Mouse (Mus musculus): ENCODE results near the gene Cldn7. TPM values are rescaled to one million over a fixed set of nuclear protein-coding genes. Genes with fewer than 3 reads are reported as not detected.
"Not testable (repeated sequence)": the region's sequence is repeated elsewhere in the genome, so short reads cannot be mapped to it uniquely, and the experiment has no call there.

The Cldn7 gene
- 0.32 and 0.47 TPM in 2 replicates for polyA plus RNA-seq (2014; fragmentation: Nextera tagmentation; extraction: Ambion mirVana)

DNA sequence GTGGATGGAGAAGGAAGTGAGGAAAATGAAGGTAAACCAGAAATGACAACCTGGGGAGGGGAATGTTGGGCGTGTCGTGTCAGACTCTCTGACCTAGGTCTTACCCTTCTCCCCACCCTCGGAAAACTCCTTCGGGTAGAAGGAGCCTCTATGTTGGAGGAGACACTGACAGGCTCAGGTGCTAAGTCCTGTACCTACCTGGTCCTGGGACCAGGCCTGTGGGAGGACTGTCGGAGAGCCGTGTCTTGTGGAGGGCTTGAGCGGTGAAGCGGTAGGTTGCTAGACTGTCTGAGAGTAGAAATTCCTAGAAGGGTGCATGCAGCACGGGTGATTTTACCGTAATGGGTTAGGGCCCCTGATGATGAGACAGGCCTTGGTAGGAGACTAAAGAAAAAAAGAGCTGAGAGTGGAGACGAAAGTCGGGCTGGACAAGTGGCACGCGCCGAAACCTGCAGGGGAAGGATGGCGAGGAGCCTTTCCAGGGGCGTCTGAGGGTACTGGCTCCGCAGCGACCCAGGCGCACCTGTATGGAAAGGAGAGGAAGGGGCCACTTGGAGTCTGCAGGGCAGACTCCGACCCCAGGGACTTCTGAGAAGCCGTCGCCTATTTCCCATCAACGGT, at the start of gene Cldn7:
Gene Cldn7, plus strand, starts transcription at position 130 of the 621 bp plus-strand sequence.
- DNase-seq (ENCODE audit: low spot score): no peak
- Histone ChIP-seq H3K36me3 (replicated peaks; ENCODE audit: control insufficient read depth, insufficient read depth) (peaks cover 19% of the 10 kb centered on the region), H3K9me3 (ENCODE audit: control insufficient read depth, low read length) (no peaks in the 10 kb centered on the region), H3K9ac (no peak within 1 kb of the TSS), H3K4me1 (replicated peaks; ENCODE audit: control insufficient read depth, insufficient read depth, low read length) (0 out of 2 replicates have a peak, but pooled peaks cover 7% of the 10 kb centered on the region), H3K27ac (no peak within 1 kb of the TSS), H3K4me2 (replicated peaks) (no peak within 1 kb of the TSS), H3K27me3 (ENCODE audit: control insufficient read depth, insufficient read depth, low read length) (peaks cover 78% of the 10 kb centered on the region), H3K4me3 (replicated peaks; ENCODE audit: low read length) (no peak within 1 kb of the TSS; the same call in 1 of the 2 replicates)
- whole genome bisulfite sequencing: 12% methylated on average over 24 of the region's 24 CpGs
- ATAC-seq (ENCODE audit: low FRiP score): no peak

DNA sequence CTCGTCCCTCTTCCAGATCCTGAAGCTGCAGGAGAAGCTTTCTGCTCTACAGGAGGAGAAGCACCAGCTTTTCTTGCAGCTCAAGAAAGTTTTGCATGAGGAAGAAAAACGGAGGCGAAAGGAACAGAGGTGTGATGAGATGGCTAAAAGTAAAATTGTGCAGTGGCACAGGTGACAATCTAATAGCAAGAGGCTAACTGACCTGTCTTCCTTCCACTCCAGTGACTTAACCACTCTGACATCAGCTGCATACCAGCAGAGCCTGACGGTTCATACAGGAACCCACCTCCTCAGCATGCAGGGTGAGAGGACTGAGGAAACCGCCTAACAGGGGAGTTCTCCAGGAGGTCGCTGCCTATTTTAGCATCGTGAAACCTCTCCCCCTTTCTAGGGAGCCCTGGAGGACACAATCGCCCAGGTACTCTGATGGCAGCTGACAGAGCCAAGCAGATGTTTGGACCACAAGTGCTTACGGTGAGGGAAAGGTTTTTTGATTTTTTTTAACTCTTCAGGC, 49.6 kb upstream of the Cldn7 start:
- peaks cover 82% of the 10 kb centered on the region for H3K36me3 ChIP-seq (replicated peaks; ENCODE audit: control insufficient read depth, insufficient read depth)
- no peak overlapping the region for H3K27ac ChIP-seq
- H3K4me1 ChIP-seq (replicated peaks; ENCODE audit: control insufficient read depth, insufficient read depth, low read length): peaks cover 32% of the 10 kb centered on the region

DNA sequence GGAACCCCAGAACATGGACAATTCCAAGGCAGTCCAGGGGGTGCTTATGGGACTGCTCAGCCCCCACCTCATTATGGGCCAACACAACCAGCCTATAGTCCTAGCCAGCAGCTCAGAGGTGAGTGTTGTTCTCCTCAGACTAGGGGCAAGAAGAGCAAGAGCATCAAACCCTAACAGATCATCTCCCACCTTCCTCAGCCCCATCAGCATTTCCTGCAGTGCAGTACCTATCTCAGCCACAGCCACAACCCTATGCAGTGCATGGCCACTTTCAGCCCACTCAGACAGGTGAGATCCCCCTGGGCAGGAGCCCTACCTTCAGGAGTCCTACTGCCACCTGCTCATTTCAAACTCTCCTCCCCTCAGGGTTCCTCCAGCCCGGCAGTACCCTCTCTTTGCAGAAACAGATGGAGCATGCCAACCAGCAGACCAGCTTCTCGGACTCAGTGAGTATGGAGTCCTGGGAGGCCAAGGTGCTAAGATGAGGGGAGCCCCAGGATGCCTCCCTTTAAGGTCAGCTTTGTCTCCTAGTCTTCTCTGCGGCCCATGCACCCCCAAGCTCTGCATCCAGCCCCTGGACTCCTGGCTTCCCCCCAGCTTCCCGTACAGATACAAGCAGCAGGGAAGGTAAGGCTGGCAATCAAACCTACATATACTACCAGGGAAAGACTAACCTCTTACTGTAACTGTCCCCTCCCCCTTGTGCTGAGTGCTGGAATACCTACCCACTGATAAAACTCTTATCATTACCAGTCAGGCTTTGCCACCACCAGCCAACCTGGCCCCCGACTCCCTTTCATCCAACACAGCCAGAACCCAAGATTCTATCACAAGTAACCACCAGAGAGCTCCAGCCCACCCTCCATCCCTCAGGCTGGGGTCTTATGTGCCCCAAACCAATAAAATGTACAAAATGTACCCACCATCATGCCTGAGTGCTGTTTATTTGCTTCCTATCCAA, 48.6 kb upstream of the Cldn7 start:
- H3K4me2 ChIP-seq (replicated peaks): peak overlapping the region; percentile 100; the same call in 1 of the 2 replicates
- no peak overlapping the region for H3K27ac ChIP-seq
- peaks cover 72% of the 10 kb centered on the region for H3K36me3 ChIP-seq (replicated peaks; ENCODE audit: control insufficient read depth, insufficient read depth)
- no peak for DNase-seq (ENCODE audit: low spot score)
- peaks cover 34% of the 10 kb centered on the region for H3K4me1 ChIP-seq (replicated peaks; ENCODE audit: control insufficient read depth, insufficient read depth, low read length)
- no peaks in the 10 kb centered on the region for H3K27me3 ChIP-seq (ENCODE audit: control insufficient read depth, insufficient read depth, low read length)
- H3K9ac ChIP-seq: no peak overlapping the region
- ATAC-seq (ENCODE audit: low FRiP score): no peak
- WGBS: 70% methylated on average over 5 of the region's 5 CpGs
- H3K4me3 ChIP-seq (replicated peaks; ENCODE audit: low read length): peak overlapping the region; percentile 78; the same call in 1 of the 2 replicates
- H3K9me3 ChIP-seq (ENCODE audit: control insufficient read depth, low read length): no peaks in the 10 kb centered on the region

More for the DNA sequence above, 49.6 kb upstream of the Cldn7 start:
- DNase-seq (ENCODE audit: low spot score) (no peak), ATAC-seq (ENCODE audit: low FRiP score) (no peak)
- Histone ChIP-seq H3K4me2 (replicated peaks) (peak overlapping the region; percentile 100), H3K27me3 (ENCODE audit: control insufficient read depth, insufficient read depth, low read length) (no peaks in the 10 kb centered on the region), H3K9me3 (ENCODE audit: control insufficient read depth, low read length) (no peaks in the 10 kb centered on the region), H3K9ac (peak overlapping the region; percentile 84; the same call in 1 of the 2 replicates), H3K4me3 (replicated peaks; ENCODE audit: low read length) (peak overlapping the region; percentile 78)
- 45% methylated on average over 9 of the region's 9 CpGs for WGBS

DNA sequence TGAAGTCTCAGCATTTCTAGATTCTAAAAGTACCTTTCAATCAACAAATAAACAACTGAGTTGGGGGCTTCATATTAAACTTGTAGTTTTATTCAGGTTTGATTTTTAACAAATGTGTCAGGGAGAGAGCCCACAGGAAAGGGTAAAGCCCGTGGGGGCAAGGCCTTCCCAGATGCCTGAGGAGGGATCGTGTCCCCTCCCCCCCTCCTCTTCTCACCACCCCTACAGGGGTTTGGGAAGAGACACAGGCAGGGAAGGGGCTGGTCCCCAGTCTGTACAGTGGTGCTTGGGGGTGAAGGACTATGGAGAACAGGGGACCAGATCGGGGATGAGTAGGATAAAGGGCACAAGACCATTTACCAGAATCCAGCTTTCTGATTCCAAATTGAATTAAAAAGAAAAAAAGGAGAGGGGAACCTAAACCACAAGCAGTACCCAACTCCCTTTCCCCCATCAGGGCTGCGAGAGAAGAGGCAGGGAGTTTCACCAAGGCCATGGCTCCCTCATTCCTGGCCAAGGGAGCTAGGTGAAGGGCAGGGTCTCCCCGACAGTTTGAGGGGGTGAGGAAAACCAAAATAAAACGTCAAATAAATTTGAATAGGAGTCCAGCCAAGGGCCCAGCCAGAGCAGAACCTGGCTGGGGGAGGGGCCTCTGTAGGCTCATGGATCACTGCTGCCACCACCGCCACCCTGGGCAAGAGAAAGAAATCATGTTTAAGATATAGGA, 47.8 kb upstream of the Cldn7 start:
- not testable (repeated sequence) for DNase-seq (ENCODE audit: low spot score); H3K9me3 ChIP-seq (ENCODE audit: control insufficient read depth, low read length); H3K4me2 ChIP-seq (replicated peaks); H3K4me3 ChIP-seq (replicated peaks; ENCODE audit: low read length); H3K27me3 ChIP-seq (ENCODE audit: control insufficient read depth, insufficient read depth, low read length); H3K27ac ChIP-seq; H3K9ac ChIP-seq; ATAC-seq (ENCODE audit: low FRiP score)
- Histone ChIP-seq H3K4me1 (replicated peaks; ENCODE audit: control insufficient read depth, insufficient read depth, low read length) (peaks cover 34% of the 10 kb centered on the region), H3K36me3 (replicated peaks; ENCODE audit: control insufficient read depth, insufficient read depth) (peaks cover 63% of the 10 kb centered on the region)
- WGBS: 66% methylated on average over 7 of the region's 7 CpGs

DNA sequence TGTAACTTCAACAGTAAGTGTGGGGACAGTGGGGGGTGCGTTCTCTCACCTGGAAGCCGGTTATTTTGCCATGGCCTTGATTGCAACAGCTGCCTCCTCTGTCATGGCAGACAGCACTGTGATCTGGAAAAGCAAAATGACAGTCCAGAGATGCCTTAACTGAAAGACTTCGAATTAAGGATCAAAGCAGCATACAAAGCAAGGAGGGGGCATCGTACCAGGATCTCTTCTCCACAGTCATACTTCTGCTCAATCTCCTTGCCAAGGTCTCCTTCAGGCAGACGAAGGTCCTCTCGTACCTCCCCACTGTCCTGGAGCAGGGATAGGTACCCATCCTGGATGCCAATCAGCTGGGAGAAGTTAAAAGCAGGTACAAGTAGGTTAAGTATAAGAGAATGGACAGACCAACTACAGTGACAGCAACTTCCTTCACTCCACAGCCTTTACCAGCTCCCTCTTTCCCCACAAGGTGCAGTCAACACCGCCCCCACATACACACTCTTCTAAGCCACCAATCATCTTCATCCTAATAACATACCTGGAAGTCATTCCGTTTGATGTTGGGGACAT, 47.1 kb upstream of the Cldn7 start:
- 89% methylated on average over 8 of the region's 8 CpGs for WGBS
- ATAC-seq (ENCODE audit: low FRiP score) (no peak), DNase-seq (ENCODE audit: low spot score) (no peak)
- Histone ChIP-seq H3K4me3 (replicated peaks; ENCODE audit: low read length) (no peak overlapping the region), H3K4me2 (replicated peaks) (no peak overlapping the region), H3K4me1 (replicated peaks; ENCODE audit: control insufficient read depth, insufficient read depth, low read length) (peaks cover 37% of the 10 kb centered on the region), H3K27me3 (ENCODE audit: control insufficient read depth, insufficient read depth, low read length) (no peaks in the 10 kb centered on the region), H3K36me3 (replicated peaks; ENCODE audit: control insufficient read depth, insufficient read depth) (peaks cover 57% of the 10 kb centered on the region), H3K27ac (no peak overlapping the region), H3K9me3 (ENCODE audit: control insufficient read depth, low read length) (no peaks in the 10 kb centered on the region), H3K9ac (no peak overlapping the region)

DNA sequence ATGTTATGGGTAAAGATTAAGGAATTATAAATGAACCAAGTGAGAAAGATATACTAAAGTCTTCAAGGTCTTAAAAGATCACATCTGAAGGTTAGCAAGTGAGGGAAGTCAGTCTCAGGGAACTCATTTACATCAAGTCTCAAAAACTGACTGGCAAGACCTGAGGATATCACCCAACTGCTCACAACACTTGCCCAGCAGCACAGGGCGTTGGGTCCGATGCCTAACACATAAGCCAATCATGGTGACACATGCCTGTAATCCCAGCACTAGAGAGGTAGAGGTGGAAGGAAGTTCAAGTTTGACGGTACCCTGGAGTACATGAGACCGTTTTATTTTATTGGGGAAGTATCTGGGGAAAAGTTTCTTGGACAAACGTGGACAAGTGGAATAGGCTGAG, 46.5 kb upstream of the Cldn7 start:
- 87% methylated on average over 5 of the region's 5 CpGs for WGBS
- Histone ChIP-seq H3K4me1 (replicated peaks; ENCODE audit: control insufficient read depth, insufficient read depth, low read length) (peaks cover 40% of the 10 kb centered on the region), H3K9ac (no peak overlapping the region), H3K27ac (no peak overlapping the region), H3K4me2 (replicated peaks) (no peak overlapping the region), H3K36me3 (replicated peaks; ENCODE audit: control insufficient read depth, insufficient read depth) (peaks cover 50% of the 10 kb centered on the region), H3K27me3 (ENCODE audit: control insufficient read depth, insufficient read depth, low read length) (no peaks in the 10 kb centered on the region), H3K9me3 (ENCODE audit: control insufficient read depth, low read length) (no peaks in the 10 kb centered on the region), H3K4me3 (replicated peaks; ENCODE audit: low read length) (no peak overlapping the region)
- no peak for DNase-seq (ENCODE audit: low spot score)
- no peak for ATAC-seq (ENCODE audit: low FRiP score)

DNA sequence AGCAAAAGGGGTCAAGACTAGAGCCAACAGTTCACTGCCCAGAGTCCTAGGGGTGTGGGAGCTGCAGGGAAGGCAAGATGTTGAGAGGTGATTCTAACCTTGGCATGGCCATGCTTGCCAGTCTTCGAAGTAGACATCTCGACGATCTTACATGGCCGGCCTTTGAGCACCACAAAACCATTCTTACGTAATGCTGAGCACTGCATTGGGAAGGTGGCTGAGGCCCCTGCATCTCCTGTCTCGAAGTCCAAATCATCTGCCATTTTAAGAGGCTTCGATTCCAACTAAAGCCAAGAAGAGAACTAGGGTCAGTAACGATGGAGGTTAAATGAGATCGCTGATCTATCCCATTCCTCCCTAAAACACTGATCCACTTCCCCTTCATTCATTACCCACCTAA, 45.5 kb upstream of the Cldn7 start:
- Histone ChIP-seq H3K4me3 (replicated peaks; ENCODE audit: low read length) (peak overlapping the region; percentile 93), H3K4me2 (replicated peaks) (peak overlapping the region; percentile 97), H3K27ac (no peak overlapping the region), H3K4me1 (replicated peaks; ENCODE audit: control insufficient read depth, insufficient read depth, low read length) (peaks cover 35% of the 10 kb centered on the region), H3K9ac (peak overlapping the region; percentile 92; the same call in 1 of the 2 replicates), H3K27me3 (ENCODE audit: control insufficient read depth, insufficient read depth, low read length) (no peaks in the 10 kb centered on the region), H3K9me3 (ENCODE audit: control insufficient read depth, low read length) (no peaks in the 10 kb centered on the region), H3K36me3 (replicated peaks; ENCODE audit: control insufficient read depth, insufficient read depth) (peaks cover 47% of the 10 kb centered on the region)
- WGBS: 84% methylated on average over 9 of the region's 9 CpGs
- ATAC-seq (ENCODE audit: low FRiP score) (no peak), DNase-seq (ENCODE audit: low spot score) (no peak)

DNA sequence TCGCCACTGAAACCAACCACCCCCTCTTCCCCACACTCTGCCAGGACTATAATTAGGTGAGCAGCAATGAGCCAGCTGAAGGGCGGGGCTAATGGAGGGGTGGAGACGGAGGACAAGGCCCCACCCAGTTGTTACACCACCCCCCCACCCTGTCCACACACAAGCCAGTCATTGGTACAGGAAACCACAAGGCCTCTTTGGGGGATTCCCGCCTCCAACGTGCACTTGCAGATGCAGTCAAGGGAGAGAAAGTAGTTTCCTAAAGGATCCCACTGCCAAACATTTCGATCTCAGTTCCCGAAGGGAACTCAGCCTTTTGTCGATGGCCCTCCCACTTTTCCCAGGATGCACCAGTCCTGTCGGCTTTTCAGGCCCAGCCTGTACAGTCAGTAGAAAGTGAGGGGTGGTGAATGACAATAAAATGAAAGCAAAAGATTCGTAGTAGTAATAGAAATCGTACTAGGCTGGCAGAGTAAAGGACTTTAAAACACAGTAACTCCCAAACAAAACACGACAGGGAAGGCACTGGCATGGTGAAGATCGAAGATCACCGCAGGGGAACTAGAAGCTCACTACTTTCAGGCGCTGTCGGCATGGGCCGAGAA, 44.8 kb upstream of the Cldn7 start:
- H3K4me3 ChIP-seq (replicated peaks; ENCODE audit: low read length): peak overlapping the region; percentile 93
- 2% methylated on average over 17 of the region's 17 CpGs for WGBS
- no peak for DNase-seq (ENCODE audit: low spot score)

More for the DNA sequence above, 44.8 kb upstream of the Cldn7 start:
- peak overlapping the region; percentile 92 for H3K9ac ChIP-seq
- no peak for ATAC-seq (ENCODE audit: low FRiP score)
- peaks cover 29% of the 10 kb centered on the region for H3K4me1 ChIP-seq (replicated peaks; ENCODE audit: control insufficient read depth, insufficient read depth, low read length)
- peak overlapping the region; percentile 94 for H3K27ac ChIP-seq
- H3K4me2 ChIP-seq (replicated peaks): peak overlapping the region; percentile 97
- H3K9me3 ChIP-seq (ENCODE audit: control insufficient read depth, low read length): no peaks in the 10 kb centered on the region
- no peaks in the 10 kb centered on the region for H3K27me3 ChIP-seq (ENCODE audit: control insufficient read depth, insufficient read depth, low read length)
- H3K36me3 ChIP-seq (replicated peaks; ENCODE audit: control insufficient read depth, insufficient read depth): peaks cover 46% of the 10 kb centered on the region

Data from hindbrain, embryonic 14.5 days (tissue).